Mouse (Mus musculus): ENCODE data around the gene Uqcr11. TPM values are rescaled to one million over a fixed set of nuclear protein-coding genes. Genes with fewer than 3 reads are reported as not detected.

The Uqcr11 gene
- polyA plus RNA-seq, 1 experiment from 2014 or later: 899 TPM

DNA sequence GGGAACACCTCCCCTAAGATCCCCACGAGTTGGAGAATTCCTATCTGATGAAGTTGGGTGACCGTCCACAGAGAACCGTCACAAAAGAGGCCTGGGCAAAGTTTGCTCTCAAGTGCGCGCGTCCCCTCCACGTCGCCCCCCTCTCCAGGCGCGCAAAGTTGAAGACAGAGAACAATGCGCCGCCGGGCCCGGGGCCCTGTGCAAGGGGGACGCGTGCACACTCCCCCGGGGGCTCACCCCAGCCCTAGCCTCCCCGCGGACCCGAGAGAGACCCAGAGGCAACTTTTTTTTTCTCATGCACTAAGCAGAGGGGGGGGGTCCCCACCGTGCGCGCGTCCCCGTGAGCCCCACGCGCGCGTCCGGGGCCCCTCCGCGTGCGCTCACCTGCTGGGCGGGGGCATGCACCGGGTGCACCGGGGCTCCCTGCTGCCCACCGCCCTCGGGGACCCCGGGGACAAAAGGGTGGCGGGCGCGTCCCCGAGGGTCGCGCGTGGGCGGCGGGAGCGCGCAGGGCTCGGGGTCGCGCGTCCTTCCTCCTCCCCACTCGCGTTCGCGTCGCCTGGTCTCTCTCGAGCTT is 26.4 kb upstream of the Uqcr11 start:
- H3K27ac ChIP-seq (replicated peaks): peak overlapping the region; percentile 84
- H3K27me3 ChIP-seq (ENCODE audit: control insufficient read depth, insufficient read depth, low read length): no peaks in the 10 kb centered on the region
- 0% methylated on average over 45 of the region's 60 CpGs for WGBS
- ATAC-seq (ENCODE audit: low FRiP score, low TSS enrichment): no peak
- peak; percentile 56 for DNase-seq (ENCODE audit: low spot score)
- H3K9ac ChIP-seq (ENCODE audit: low read length): peak overlapping the region; percentile 95
- H3K4me3 ChIP-seq (ENCODE audit: low read depth, low read length): peak overlapping the region; percentile 99
- peaks cover 11% of the 10 kb centered on the region; the same call in 1 of the 2 replicates for H3K36me3 ChIP-seq (ENCODE audit: control insufficient read depth, insufficient read depth, low read length)
- peak overlapping the region; percentile 83 for H3K4me2 ChIP-seq (replicated peaks; ENCODE audit: low read depth)
- TF ChIP-seq CTCF (IDR thresholded peaks at IDR 0.05; ENCODE audit: low read depth) (no peak), EP300 (optimal IDR thresholded peaks at IDR 0.05) (no peak)
- no peaks in the 10 kb centered on the region for H3K9me3 ChIP-seq (ENCODE audit: control insufficient read depth, low read length)
- peaks cover 6% of the 10 kb centered on the region; the same call in 1 of the 2 replicates for H3K4me1 ChIP-seq (replicated peaks; ENCODE audit: control insufficient read depth, insufficient read depth)

DNA sequence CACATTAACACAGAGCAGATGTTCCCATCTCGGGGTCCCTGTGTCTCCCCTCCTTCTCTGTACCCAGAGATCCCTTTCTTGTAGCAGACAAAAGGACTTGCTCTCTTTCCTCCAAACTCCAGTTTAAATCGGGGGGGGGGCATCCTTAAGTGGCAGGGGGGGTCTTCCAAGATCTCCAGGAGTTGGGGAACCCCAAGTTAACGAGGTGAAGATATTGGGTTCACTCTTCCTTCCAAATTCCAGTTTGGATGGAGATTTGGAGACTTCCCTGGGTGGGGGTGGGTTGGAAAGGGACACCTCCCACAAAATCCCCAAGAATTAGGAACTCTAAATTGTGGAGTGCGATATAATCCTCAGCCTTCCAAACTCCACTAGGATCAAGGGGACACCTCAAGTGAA is 25.8 kb upstream of the Uqcr11 start:
- peak overlapping the region; percentile 83 for H3K4me2 ChIP-seq (replicated peaks; ENCODE audit: low read depth)
- WGBS: 3% methylated on average over 4 of the region's 4 CpGs
- DNase-seq (ENCODE audit: low spot score) (no peak), ATAC-seq (ENCODE audit: low FRiP score, low TSS enrichment) (no peak)
- H3K9ac ChIP-seq (ENCODE audit: low read length): peak overlapping the region; percentile 95
- H3K4me1 ChIP-seq (replicated peaks; ENCODE audit: control insufficient read depth, insufficient read depth): peaks cover 6% of the 10 kb centered on the region; the same call in 1 of the 2 replicates
- H3K4me3 ChIP-seq (ENCODE audit: low read depth, low read length): peak overlapping the region; percentile 99
- H3K9me3 ChIP-seq (ENCODE audit: control insufficient read depth, low read length): no peaks in the 10 kb centered on the region
- H3K27ac ChIP-seq (replicated peaks): peak overlapping the region; percentile 84; the same call in 1 of the 2 replicates
- no peaks in the 10 kb centered on the region for H3K27me3 ChIP-seq (ENCODE audit: control insufficient read depth, insufficient read depth, low read length)
- TF ChIP-seq EP300 (optimal IDR thresholded peaks at IDR 0.05) (no peak), CTCF (IDR thresholded peaks at IDR 0.05; ENCODE audit: low read depth) (no peak)
- H3K36me3 ChIP-seq (ENCODE audit: control insufficient read depth, insufficient read depth, low read length): peaks cover 16% of the 10 kb centered on the region

DNA sequence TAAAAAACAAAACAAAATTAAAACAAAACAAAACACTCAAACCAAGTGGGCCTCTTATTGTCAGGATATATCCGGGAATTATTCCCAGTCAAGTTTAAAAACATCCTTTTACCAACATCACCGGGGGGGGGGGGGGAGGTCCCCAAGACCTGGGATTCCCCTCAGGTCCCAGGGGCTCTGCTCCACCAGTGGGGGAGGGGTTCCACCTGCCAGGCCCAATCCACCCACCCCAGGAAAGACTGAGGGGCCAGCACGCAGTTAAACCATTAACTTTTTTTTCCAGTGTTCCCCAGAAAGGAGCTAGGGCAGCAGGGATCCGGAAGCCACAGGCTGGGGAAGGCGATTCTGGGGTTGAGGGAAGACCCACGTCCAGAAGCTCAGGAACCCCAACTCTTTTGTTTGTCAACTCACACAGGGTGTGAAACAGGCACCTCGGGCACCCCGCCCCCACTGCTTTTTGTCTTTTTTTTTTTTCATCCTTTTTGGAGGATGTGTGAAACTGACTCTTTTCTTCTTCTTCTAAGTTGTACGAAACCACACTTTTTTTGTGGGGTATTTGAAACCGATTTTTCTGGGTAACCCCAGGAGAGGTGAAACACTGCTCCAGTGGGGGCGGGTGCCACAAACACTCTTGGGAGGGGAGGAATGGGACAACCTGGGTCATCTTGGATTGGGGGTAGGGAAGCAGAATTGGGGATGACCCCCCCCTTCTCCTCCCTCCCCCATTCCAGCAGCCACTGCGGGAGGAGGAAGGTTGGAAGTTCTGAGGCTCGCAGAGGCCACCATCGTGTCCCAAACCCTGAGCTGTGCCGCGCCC is 25.1 kb upstream of the Uqcr11 start:
- ATAC-seq (ENCODE audit: low FRiP score, low TSS enrichment) (no peak), DNase-seq (ENCODE audit: low spot score) (no peak)
- no peaks in the 10 kb centered on the region for H3K27me3 ChIP-seq (ENCODE audit: control insufficient read depth, insufficient read depth, low read length)
- H3K4me2 ChIP-seq (replicated peaks; ENCODE audit: low read depth): peak overlapping the region; percentile 83
- 11% methylated on average over 15 of the region's 16 CpGs for WGBS
- peak overlapping the region; percentile 49; the same call in 1 of the 2 replicates for H3K27ac ChIP-seq (replicated peaks)
- peak overlapping the region; percentile 95 for H3K9ac ChIP-seq (ENCODE audit: low read length)
- peaks cover 6% of the 10 kb centered on the region; the same call in 1 of the 2 replicates for H3K4me1 ChIP-seq (replicated peaks; ENCODE audit: control insufficient read depth, insufficient read depth)
- peaks cover 22% of the 10 kb centered on the region for H3K36me3 ChIP-seq (ENCODE audit: control insufficient read depth, insufficient read depth, low read length)
- H3K9me3 ChIP-seq (ENCODE audit: control insufficient read depth, low read length): no peaks in the 10 kb centered on the region
- TF ChIP-seq EP300 (optimal IDR thresholded peaks at IDR 0.05): no peak
- TF ChIP-seq CTCF (IDR thresholded peaks at IDR 0.05; ENCODE audit: low read depth): no peak
- H3K4me3 ChIP-seq (ENCODE audit: low read depth, low read length): peak overlapping the region; percentile 99

DNA sequence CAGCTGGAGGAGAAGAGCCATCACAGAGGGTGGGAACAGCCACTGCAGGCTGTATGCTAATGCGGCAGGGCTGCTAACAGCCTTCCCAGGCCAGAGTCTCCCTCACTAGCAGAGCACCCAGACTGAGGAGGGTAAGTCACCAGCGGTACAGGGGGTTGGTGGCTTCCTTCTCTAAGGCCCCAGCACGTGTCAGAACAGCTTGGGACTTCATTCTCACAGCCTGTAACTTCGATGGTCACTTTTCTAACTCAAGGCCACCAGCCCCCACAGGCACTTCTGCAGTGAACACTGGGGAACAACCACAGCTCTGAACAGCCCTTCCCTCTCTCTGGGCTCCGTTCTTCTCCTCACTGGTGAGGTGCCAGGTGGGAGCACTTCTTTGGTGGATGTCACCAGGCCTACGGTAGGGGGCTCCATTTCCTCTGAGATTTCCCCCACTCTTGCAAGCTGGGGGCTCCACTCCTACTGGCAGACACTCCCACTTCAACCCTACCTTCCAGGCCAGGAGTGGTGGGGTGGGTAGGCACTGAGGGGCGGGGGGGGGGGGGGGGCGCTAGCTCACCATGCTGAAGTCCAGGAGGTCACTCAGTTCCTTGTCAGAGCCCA is 23.8 kb upstream of the Uqcr11 start:
- ATAC-seq (ENCODE audit: low FRiP score, low TSS enrichment) (no peak), DNase-seq (ENCODE audit: low spot score) (no peak)
- H3K27me3 ChIP-seq (ENCODE audit: control insufficient read depth, insufficient read depth, low read length): no peaks in the 10 kb centered on the region
- 0 out of 2 replicates have a peak overlapping the region, but pooled peaks have one; percentile 8 for H3K9ac ChIP-seq (ENCODE audit: low read length)
- H3K36me3 ChIP-seq (ENCODE audit: control insufficient read depth, insufficient read depth, low read length): peaks cover 32% of the 10 kb centered on the region
- H3K27ac ChIP-seq (replicated peaks): no peak overlapping the region
- no peak for TF ChIP-seq EP300 (optimal IDR thresholded peaks at IDR 0.05)
- TF ChIP-seq CTCF (IDR thresholded peaks at IDR 0.05; ENCODE audit: low read depth): no peak
- H3K4me3 ChIP-seq (ENCODE audit: low read depth, low read length): no peak overlapping the region
- no peaks in the 10 kb centered on the region for H3K9me3 ChIP-seq (ENCODE audit: control insufficient read depth, low read length)
- H3K4me1 ChIP-seq (replicated peaks; ENCODE audit: control insufficient read depth, insufficient read depth): peaks cover under 1% of the 10 kb centered on the region; the same call in 1 of the 2 replicates
- 66% methylated on average over 7 of the region's 8 CpGs for WGBS
- no peak overlapping the region for H3K4me2 ChIP-seq (replicated peaks; ENCODE audit: low read depth)

DNA sequence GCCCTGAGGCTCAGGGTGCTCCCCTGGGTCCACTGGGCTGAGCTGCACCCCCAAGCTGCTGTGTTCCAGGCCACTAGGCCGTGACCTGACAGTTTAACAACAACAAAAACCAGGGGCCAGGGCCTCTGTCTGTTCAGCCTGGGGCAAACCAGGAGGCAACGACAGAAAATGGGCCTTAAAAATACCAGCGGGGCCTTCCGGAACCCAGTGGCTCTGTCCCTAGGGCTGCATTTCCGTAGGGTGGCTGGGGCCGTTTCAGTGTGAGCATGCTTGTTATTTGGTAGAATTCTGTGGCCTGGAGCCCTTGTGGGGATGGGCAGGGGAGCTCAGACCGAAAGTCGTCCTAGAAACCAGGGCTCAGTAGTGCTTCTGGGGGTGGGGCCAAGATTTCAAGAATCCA is 23.2 kb upstream of the Uqcr11 start:
- TF ChIP-seq EP300 (optimal IDR thresholded peaks at IDR 0.05) (no peak), CTCF (IDR thresholded peaks at IDR 0.05; ENCODE audit: low read depth) (no peak)
- Histone ChIP-seq H3K4me1 (replicated peaks; ENCODE audit: control insufficient read depth, insufficient read depth) (no peaks in the 10 kb centered on the region; the same call in 1 of the 2 replicates), H3K36me3 (ENCODE audit: control insufficient read depth, insufficient read depth, low read length) (peaks cover 38% of the 10 kb centered on the region), H3K4me3 (ENCODE audit: low read depth, low read length) (no peak overlapping the region), H3K9ac (ENCODE audit: low read length) (no peak overlapping the region), H3K4me2 (replicated peaks; ENCODE audit: low read depth) (no peak overlapping the region), H3K27ac (replicated peaks) (no peak overlapping the region), H3K9me3 (ENCODE audit: control insufficient read depth, low read length) (no peaks in the 10 kb centered on the region), H3K27me3 (ENCODE audit: control insufficient read depth, insufficient read depth, low read length) (no peaks in the 10 kb centered on the region)
- DNase-seq (ENCODE audit: low spot score): no peak
- WGBS: 80% methylated on average over 8 of the region's 8 CpGs
- ATAC-seq (ENCODE audit: low FRiP score, low TSS enrichment): no peak
